Mouse (Mus musculus) ZHBTc4 (cell line): Measurements from ENCODE around the gene Reln.
A peak's percentile ranks its signal among the peaks of the same experiment; 100 is the strongest.

Source experiments
- DNase-seq: peaks from one replicate; pipeline ENCODE4 v3.0.0-alpha.2; 2011; ENCODE audit warnings: low read depth, low spot score

The Reln gene

DNA sequence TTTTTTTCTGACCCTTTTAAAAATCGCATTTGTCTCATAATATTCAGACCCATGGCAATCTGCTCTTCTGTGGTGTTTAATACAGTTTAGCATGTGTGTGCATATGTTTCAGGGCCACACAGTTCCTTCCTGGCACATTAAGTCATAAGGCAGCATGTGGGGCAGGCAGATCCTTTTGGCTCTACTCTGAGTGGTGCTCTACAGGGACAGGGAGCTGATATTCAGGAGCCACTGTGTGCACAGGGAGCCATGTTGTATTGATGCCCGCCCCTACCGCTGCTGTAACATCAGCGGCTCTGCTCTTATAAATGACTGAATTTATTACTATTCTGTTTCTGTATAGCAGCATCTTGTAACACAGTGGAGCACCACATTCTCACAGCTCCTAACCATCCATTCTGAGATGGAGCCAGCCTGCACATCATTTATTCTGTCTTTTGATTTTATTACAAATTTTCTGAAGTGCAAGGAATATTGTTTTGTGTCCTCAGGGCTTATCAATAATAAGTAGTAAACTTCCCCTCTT lies 410.3 kb downstream of the Reln start:
- no peak for DNase-seq

DNA sequence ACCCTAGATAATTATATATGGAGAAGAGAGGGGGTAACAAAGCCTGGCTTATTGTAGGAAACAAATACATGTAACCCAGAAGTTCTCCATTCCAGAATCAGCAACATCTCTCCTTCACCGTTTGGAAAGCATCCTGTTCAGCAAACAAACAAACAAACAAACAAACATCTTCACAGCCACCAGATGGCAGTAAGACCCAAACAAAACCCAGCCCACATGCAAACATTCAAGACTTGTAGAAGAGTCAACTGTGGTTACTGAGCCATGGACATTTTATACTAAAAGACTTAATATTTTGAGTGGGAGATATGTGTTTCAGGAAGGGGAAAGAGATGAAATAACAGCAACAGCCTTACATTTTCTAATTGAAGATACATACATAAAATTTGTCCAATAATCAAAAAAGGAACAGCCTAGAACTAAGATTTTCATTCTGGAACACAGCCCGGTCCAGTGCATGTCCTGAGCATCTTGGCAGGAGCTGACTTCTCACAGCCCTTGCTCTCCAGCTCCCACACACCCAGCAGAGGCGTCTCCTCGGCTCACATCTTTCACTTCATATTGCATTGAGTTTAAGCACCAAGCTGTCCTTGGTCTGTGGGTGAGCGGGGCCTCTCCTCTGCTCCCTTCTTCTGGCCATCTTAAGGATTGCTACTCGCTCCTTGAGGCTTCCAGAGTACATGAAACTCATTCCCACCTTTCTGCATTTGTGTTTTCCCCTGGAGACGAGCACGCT lies 411.0 kb downstream of the Reln start:
- peak; percentile 30 for DNase-seq

DNA sequence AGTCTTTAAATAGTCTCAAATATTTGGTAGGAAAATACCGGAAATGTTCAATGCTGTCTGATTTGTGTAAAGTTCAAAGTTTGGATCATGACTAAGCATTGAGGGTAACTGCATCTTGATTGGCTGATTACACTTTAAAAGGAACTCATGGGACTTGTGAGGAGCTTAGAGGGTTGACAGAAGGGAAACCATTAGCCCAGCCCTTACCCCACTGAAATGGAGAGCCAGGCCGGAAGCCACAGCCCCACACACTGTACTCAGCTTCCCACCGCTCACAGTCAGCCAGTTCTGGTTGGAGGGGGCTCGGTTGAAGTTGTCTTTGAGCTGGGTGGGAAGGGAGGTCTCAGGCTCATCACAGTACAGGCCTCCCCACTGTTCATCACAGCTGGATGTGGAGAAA lies 413.4 kb downstream of the Reln start:
- DNase-seq, result peak; percentile 20

DNA sequence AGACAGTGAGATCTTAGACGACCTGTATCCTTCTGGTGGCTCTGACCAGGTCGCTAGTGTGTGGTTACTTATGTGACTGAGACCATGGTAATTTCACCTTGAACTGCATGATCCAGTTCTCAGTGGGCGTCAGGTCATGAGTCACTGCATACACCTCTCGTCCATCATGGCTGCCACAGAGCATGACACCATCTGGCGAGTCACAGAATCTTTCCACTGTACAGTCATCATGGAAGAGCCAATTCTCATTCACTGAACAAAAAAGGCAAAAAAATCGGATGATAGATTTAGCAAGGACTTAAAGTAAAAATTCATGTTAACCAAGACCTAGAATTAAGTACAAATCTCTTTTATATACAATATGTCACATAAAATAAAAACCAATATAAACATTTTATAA lies 424.2 kb downstream of the Reln start:
- no peak for DNase-seq

DNA sequence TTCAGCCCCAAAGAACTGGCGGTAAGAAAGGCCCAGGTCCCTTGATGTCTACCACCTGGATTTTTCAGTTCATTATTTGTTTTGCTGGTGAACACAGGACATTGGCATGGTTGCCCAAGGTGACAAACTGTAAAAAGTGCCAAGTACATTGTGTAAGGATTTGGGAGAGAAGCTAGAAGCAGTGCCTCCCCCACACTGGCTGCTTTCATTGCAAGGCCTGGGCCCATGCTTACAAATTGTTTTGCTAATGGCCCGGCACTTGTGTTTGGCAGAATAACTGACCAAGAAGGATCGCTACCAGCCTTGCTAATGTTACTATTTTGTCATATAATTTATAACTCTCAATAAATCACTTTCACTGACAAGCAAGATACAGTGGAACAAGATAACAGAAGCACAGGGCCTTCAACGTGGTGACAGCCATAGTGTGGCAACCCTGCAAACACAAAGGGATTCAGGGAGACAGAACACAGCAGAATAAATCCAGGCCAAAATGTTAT lies 425.2 kb downstream of the Reln start:
- no peak for DNase-seq

DNA sequence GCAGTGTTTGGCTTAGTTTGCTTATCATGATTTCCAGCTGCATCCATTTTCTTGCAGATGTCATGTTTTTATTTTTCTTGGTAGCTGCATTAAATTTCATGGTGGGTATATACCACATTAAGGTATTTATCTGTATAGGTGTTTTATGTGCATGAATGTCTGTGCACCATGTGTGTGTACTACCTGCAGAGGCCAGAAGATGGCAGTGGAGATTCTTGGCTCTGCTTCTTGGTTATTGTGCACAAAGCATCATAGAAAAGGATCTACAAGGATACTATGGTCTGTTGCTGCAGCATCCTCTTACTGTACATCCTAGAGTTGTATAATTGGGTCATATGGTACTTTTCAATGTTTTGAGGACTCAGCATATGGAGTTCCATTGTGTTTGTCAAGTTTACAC lies 428.5 kb downstream of the Reln start:
- peak; percentile 69 for DNase-seq

DNA sequence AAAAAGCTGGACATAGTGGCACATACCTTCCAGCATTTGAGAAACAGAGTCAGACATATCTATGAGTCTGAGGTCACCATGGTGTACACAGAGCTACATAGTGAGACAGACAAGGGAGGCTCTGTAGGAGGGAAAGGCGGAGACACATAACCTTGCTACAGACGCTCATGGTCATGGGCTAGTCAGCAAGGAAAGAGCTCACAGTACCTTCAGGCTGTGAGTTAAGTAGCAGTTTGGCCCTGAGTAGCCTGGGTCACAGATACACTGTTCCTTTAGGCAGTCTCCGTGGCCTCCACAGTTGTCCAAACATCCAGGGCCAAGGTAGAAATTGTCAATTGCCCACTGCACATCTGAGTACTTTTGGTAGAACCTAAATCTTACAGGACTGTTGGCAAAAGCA lies 429.7 kb downstream of the Reln start:
- no peak for DNase-seq

DNA sequence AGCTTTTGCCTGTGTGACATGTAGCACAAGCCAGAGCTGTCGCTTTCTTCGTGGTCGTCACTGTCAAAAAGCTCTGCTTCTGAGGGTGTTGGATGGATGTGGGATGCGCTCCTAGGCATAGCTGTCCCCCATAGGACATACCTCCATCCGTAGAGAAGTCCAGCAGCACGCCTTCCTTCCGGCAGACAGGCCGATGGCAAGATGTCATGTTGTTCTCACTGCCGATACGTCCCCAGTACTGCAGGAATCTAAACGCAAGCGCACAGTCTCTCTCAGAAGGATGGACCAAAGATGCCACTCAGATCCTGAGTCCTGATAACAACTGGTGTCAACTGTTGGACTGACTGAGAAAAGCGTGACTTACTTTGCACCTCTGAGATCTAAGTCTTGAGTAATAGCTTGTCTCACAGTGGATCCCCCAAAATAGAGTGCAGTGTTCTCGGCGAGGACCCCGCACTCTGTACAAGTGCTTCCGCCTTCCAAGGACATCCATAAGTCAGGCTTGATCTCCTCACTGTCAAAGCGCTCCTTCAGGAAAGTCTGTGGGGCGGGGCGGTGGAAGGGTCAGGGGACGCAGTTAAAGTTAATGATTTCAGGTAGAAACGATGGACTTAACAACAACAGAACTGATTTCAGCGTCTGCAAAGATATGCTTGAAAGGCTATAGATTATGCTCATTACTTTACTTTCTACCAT lies 431.5 kb downstream of the Reln start:
- no peak for DNase-seq

DNA sequence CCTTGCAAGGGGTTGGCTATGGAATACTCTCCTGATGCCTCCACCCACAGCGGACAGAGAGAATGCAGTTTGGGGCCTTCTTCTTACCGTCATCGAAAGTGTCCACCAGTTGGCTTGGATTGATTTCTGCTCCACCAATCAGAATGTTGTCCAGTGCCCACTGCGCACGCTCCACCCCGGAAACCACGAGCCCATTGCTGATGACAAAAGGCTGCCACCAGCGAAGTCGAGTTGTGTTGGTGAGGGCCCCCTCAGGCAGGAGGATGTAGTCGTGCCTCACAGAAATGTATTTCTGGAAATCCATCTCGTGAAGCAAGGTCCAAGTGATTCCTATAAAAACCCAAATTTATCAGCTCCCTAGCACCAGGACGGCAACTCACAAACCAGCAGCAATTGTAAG lies 433.8 kb downstream of the Reln start:
- DNase-seq, result no peak

DNA sequence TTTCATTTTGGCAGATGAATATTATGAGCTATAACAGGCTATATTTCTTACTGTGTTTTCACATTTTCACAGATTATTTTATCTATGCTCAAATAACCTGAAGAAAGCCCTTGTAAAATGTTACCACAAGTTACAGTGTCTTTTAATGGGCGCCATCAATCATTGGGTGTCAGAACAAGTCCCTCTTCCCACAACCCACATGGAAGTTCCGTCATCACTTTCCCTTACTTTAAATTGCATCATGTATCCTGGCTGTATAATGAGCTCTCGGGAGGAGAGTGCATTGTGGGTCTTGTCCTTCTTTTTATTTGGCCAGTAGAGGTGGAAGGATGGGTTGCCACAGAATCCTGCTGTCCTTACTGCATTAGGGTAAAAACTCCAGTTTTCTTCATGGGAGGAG lies 434.8 kb downstream of the Reln start:
- DNase-seq, result no peak

DNA sequence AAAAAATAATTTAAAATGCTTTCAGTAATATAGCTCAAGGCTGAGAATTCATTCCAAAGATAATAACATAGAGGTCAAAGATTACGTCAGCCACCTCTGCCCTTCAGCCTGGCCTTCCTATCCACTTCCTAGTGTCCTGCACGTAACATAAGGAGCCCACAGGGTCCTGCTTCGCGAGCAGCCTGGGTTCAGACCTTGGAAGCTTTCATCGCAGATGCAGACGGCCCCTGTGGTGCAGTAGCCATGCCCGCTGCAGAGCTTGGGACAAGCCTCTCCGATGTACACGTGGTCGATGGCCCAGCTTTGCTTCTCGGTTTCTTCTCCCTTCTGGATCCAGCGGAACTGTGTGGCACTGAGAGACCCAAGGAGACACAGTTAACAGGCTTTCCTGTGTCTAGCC lies 443.1 kb downstream of the Reln start:
- DNase-seq, result no peak

DNA sequence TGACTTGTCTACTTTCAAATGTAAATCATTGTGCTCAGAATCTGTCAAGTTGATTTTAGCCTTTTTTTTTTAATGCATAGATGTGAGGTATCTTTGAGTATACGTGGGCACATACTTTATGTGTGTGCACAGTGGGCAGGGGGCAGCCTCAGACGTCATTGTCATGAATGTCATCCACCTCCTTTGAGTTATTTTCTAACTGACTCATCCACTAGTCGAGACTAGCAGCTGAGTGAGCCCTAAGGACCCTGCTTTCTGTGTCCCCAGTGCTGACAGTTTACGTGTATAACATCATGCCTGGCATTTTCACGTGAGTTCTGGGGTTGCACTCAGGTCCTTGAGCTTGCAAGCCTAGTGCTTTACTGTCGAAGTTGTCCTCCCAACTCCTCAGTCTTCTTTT lies 443.6 kb downstream of the Reln start:
- no peak for DNase-seq

DNA sequence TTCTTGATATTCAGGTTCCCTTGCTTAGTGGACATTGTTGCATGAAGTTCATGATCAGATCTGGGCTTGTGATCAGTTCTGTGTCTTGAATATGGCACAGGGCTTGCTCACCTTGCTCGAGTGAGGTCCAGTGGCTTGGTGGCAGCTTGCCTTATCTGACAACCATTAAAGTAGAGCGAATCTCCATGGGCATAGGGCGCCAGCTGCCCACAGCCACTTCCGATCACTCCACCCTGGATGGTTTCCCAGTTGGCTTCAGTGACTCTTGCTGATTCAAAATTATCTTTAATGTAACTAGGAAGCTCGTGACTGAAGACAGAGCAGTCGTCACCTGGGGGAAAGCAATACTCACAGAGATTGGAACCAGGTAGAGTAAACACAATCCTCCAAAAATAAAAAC lies 445.6 kb downstream of the Reln start:
- no peak for DNase-seq

DNA sequence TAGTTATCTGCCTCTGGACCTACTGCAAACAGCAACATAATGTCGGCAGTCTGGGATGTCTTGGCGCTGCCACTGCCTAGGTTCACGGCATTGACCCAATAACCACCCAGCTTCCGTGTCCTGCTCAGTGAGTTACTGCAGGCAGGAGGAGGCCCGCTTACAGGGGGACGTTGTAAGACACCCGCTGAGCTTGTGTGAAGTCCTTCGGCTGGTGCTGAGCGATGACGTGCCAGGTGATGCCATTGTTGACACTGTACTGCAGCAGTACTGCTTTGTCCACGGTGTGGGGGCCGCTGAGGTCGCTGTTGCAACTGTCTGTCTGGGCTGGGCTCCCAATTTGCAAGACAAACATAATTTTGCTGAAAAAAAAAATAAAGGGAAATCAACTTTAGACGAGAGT lies 447.9 kb downstream of the Reln start:
- no peak for DNase-seq

DNA sequence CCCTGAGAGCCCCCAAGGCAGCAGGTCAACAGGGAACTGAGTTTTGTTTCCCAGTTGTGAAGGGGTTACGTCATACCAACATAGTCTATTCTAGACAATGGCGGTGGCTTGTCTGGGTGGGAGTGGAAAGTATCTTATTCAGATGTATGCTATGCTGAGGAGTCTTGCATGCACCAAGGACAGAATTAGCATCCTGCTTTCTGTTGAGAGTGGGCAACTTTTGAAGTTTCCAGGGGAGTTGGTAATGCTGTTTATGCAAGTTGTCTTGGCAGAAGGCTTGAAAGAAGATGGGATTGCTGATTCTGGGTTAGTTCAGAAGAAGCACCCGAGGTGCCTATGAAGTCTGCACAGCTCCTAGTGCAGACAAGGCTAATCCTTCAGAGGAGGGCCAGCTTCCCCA lies 450.3 kb downstream of the Reln start:
- peak; percentile 27 for DNase-seq

DNA sequence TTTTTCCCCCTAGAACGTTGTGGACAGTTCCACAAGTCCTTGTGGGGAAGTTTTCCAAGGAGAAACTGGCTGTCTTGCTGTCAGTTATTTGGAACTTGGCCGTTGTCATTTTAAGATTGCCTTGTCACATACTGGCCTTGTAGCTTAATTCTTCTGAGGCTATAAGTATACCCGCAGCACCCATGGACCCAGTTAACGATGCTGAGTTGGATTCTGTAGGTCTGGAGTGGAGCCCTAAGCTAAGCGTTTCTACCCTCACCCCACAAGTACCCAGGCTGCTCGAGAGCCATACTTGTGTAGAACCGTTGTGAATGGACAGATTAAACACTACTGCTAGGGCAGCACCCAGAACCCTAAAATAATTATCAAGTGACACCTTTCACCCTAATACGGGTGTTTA lies 477.8 kb downstream of the Reln start:
- DNase-seq, result no peak

DNA sequence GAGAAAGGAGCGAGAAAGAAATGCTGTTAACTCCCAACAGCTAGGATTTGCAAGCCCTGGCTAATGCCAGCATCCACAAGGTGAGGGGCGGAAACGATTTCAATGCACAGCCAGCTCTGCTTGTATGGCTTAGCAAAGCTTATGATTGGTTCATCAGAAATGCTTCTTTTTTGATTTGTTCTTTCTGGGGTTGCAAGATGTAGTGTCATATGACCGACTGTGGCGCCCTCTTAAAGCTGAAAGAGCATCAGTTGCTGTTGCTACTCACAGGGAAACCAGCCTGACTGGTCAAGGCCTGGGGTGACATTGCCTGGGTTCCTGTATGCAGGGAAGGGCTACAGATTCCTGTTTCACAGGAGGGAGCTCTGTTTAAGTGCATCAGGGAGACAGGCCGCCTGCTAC lies 478.2 kb downstream of the Reln start:
- peak; percentile 21 for DNase-seq

DNA sequence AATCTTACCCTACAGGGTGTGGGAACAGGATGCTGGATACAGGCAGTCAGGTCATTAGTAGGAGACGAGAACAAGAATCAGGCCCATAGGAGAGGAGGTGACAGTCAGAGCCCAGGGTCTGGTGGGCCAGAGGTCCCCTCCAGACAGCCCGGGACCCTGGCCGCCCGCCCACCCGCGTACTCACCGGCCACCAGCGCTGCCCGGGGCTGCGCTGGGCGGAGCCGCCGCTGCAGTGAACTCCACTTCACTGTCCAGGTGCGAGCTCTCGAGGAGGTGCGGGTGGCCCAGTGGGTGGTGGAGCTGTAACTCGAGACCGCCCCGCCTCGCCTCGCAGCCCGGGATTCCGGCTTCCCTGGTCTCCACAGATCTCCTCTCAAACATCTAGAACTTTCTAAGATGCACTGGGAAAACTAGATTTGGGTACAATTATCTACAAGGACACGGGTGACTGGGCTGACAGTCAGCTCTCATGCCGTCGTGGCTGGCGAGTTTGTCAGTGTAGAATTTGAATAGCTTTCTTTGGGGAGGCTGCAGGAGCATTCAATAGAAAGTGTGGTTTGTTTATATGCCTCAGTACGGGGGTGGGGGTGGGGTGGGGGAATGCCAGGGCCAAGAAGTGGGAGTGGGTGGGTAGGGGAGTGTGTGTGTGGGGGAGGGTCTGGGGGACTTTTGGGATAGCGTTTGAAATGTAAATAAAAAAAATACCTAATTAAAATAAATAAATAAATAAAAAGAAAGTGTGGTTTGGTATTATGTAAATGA lies 479.0 kb downstream of the Reln start, which contains the start of gene Slc26a5:
TSS of gene Slc26a5 (minus strand) at position 259 of the 762 bp plus-strand sequence.
- peak; percentile 63 for DNase-seq

DNA sequence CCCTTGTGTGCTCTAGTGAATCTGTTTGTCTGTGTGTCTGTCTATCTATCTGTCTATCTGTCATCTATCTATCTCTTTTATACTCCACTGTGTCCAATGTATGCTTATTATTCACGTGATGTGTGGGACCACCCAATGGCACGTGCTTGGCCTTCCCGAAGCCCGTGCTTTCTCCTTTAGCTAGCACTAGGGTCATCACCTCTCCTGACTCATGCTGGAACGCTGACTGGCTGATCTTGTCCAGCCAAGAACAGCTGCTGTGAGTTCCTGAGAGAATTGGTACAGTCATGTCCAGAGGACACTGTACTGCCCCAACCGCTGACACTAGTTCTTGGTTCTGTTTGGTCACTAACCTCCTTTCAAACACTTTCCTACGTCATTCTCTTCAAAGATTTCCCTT lies 485.8 kb downstream of the Reln start:
- no peak for DNase-seq

DNA sequence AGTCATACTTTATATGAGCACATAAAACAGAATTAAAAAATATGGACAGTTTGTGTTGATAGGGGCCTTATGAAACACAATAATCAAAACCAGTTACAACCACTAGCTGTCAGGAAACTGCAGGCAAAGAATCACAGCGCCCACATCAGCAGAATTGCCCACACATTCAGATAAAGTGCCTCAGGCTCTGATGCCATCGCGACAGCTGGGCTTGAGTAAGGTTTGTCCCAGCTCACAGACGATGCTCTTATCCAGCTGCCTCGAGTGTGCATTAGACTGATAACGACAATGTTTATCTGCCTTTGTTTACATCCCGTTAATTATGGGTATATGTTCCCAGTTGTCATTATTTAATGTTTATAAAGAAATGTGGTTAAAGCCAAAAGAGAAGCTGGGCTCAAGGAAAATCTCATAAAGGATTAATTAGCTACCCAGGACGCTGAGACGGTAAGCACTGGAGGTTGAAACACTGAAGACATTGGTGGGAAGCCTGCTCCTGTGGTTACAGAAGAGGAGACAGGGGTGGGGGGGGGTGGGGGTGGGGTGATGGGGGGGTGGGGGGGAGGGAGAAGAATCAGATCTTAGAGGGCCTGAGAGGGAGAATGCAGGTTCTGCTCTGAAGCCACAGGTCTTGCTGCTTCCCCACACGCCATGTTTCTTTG lies 492.7 kb downstream of the Reln start:
- no peak for DNase-seq

DNA sequence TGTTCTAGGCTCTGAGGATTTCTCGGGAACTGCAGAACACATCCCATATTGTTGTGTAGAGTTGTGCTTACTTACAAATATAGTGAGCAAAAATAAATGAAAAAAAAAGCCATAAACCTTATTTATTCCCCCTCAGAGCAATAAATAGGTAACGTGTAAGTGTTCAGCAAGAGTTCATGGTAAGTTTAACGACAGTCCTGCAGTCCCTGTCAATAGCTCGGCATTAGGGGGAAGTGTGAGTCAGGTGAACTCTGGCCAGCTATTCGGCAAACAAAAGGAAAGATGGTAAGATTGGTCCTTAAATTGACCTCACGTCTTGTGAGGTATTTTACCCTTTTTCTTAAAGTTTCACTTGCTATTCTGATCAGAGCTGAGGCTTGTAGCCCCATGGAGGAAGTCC lies 497.1 kb downstream of the Reln start:
- no peak for DNase-seq
